Mouse (Mus musculus): ENCODE measurements around the gene Carnmt1. TPM values are rescaled to one million over a fixed set of nuclear protein-coding genes. Genes with fewer than 3 reads are reported as not detected.

Carnmt1 gene
- 21.7 and 26.5 TPM in 2 replicates for polyA plus RNA-seq (2014; fragmentation: Nextera tagmentation; extraction: Ambion mirVana)

DNA sequence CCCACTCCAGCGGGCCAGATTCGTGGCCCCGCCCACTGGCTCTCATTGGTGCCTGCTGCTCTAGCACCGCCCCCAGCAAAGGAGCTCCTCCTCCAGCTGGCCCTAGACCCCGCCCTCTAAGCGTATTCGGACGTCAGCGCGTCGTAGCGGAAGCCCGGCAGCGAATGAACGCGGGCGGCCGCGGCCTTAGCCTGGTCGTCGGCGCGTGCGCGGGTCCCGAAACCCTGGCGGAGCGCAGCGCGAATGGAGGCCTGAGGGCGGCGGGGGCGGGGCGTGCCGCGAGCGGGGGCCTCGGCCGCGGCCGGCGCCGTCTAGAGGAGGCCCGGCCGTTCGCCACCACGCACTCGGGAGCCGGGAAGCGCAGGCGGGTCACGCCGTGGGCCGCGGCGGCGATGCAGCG lies at the start of gene Carnmt1:
Gene Carnmt1 (plus strand): TSS at position 157 of the 400 bp plus-strand sequence.
- Histone ChIP-seq H3K9ac (ENCODE audit: low read depth, low read length) (peak within 1 kb of the TSS; percentile 90), H3K4me3 (ENCODE audit: low read depth, low read length) (peak within 1 kb of the TSS; percentile 81), H3K27me3 (ENCODE audit: control insufficient read depth, insufficient read depth, low read length) (no peaks in the 10 kb centered on the region), H3K4me1 (ENCODE audit: control insufficient read depth, insufficient read depth, low read length) (peaks cover 9% of the 10 kb centered on the region), H3K9me3 (replicated peaks; ENCODE audit: control insufficient read depth, low read length) (no peaks in the 10 kb centered on the region), H3K36me3 (ENCODE audit: control insufficient read depth, insufficient read depth, low read length) (no peaks in the 10 kb centered on the region), H3K4me2 (peak within 1 kb of the TSS; percentile 80), H3K27ac (ENCODE audit: low read depth, low read length) (peak within 1 kb of the TSS; percentile 87)
- ATAC-seq (replicated peaks; ENCODE audit: insufficient number of reproducible peaks, low FRiP score, low TSS enrichment) = peak; percentile 96
- under 1% methylated on average over 52 of the region's 58 CpGs for WGBS (ENCODE audit: insufficient replicate concordance)

DNA sequence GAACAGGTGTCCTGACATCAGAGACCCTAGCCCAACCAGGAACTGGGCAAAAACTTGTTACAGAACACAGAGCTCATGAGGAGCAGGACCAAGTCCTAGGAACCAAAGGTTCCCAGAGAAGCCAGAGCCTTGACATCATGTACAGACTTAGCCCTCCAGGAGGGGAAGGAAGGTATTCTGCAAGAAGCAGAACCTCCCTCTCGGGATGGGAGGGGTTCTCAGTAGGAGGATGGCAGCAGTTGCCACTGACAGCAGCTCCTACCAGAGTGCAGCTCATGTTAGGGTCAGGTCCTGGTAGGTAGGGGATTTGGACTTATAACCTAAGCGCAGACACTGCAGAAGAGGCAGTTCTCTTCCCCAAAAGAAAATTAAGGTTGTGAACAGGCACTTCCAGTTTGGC lies 46.7 kb upstream of the Carnmt1 start:
- no peak overlapping the region for H3K4me2 ChIP-seq
- no peak overlapping the region for H3K9ac ChIP-seq (ENCODE audit: low read depth, low read length)
- H3K9me3 ChIP-seq (replicated peaks; ENCODE audit: control insufficient read depth, low read length) = no peaks in the 10 kb centered on the region
- ATAC-seq (replicated peaks; ENCODE audit: insufficient number of reproducible peaks, low FRiP score, low TSS enrichment) = no peak
- H3K27me3 ChIP-seq (ENCODE audit: control insufficient read depth, insufficient read depth, low read length) = no peaks in the 10 kb centered on the region
- no peaks in the 10 kb centered on the region for H3K4me1 ChIP-seq (ENCODE audit: control insufficient read depth, insufficient read depth, low read length)
- WGBS (ENCODE audit: insufficient replicate concordance) = 76% methylated on average over 2 of the region's 2 CpGs
- no peak overlapping the region for H3K4me3 ChIP-seq (ENCODE audit: low read depth, low read length)
- no peaks in the 10 kb centered on the region for H3K36me3 ChIP-seq (ENCODE audit: control insufficient read depth, insufficient read depth, low read length)
- no peak overlapping the region for H3K27ac ChIP-seq (ENCODE audit: low read depth, low read length)

DNA sequence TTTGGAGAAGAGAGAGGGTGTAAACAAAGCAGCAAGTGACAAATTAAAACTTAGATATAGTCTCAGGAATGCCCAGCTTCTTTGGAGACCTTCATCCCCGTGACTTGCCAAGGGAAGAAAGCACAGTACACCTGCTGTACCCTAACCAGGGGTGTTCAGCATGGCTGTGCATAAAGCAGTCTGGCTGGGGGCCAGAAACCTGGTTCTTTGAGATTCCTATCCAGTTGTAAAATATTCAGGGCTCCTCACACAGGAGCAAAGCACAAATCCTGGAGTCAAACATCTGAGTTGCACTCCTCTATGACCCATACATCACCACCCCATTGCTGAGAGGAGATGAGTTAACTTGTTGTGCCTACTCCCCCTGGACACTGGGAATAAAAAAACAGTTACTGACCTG lies 41.0 kb upstream of the Carnmt1 start:
- H3K9ac ChIP-seq (ENCODE audit: low read depth, low read length) = no peak overlapping the region
- no peak for ATAC-seq (replicated peaks; ENCODE audit: insufficient number of reproducible peaks, low FRiP score, low TSS enrichment)
- no peaks in the 10 kb centered on the region for H3K9me3 ChIP-seq (replicated peaks; ENCODE audit: control insufficient read depth, low read length)
- H3K4me3 ChIP-seq (ENCODE audit: low read depth, low read length) = no peak overlapping the region
- 0 out of 2 replicates have a peak, but pooled peaks cover 2% of the 10 kb centered on the region for H3K27me3 ChIP-seq (ENCODE audit: control insufficient read depth, insufficient read depth, low read length)
- peak overlapping the region; percentile 77; the same call in 1 of the 2 replicates for H3K4me2 ChIP-seq
- 77% methylated on average over 1 of the region's 1 CpGs for WGBS (ENCODE audit: insufficient replicate concordance)
- no peaks in the 10 kb centered on the region for H3K36me3 ChIP-seq (ENCODE audit: control insufficient read depth, insufficient read depth, low read length)
- no peaks in the 10 kb centered on the region for H3K4me1 ChIP-seq (ENCODE audit: control insufficient read depth, insufficient read depth, low read length)
- no peak overlapping the region for H3K27ac ChIP-seq (ENCODE audit: low read depth, low read length)

DNA sequence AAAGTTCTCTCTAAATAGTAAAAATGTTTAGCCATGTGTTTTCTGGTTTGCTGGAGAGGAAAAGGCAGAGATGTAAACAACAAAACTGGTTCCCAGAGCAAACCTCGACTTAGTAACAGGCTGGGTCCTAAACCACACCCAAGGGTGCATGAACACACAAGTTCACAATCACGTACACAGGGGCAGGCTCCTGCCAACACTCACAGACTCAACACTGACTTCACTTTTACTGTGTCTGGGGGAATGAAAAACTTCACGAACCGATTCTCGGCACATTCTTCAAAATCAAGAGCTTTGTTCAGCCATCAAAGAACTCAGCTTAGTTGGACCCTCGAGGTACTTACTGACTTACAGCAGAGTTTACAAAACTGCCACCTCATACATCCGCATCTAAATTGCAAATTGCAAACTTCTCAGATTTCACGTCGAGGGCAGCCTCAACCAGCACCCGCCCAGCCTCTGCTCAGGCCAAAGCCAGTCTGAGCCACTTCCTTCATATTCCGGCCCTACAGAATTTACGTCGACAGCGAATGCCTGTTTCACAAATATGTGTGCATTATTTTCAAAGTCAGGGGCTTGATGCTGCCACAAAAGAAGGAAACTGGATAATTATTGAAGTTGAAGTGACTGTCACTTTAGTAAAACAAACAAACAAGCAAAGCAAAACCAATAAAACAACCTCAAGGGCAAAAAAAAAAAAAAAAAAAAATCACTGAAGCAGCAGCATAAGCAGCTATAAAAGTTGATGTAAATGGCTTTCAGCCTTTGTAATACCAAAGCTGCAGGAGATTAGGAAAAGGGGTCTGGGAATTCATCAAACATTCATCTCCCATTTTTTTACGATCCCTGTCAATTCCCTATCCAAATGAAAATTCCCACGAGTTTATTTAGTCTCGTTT lies 40.1 kb upstream of the Carnmt1 start:
- 8% methylated on average over 17 of the region's 17 CpGs for WGBS (ENCODE audit: insufficient replicate concordance)
- no peak for ATAC-seq (replicated peaks; ENCODE audit: insufficient number of reproducible peaks, low FRiP score, low TSS enrichment)
- Histone ChIP-seq H3K4me3 (ENCODE audit: low read depth, low read length) (peak overlapping the region; percentile 80), H3K9me3 (replicated peaks; ENCODE audit: control insufficient read depth, low read length) (no peaks in the 10 kb centered on the region), H3K27me3 (ENCODE audit: control insufficient read depth, insufficient read depth, low read length) (0 out of 2 replicates have a peak, but pooled peaks cover 2% of the 10 kb centered on the region), H3K4me2 (peak overlapping the region; percentile 77), H3K4me1 (ENCODE audit: control insufficient read depth, insufficient read depth, low read length) (no peaks in the 10 kb centered on the region), H3K27ac (ENCODE audit: low read depth, low read length) (no peak overlapping the region), H3K36me3 (ENCODE audit: control insufficient read depth, insufficient read depth, low read length) (no peaks in the 10 kb centered on the region), H3K9ac (ENCODE audit: low read depth, low read length) (peak overlapping the region; percentile 82)

DNA sequence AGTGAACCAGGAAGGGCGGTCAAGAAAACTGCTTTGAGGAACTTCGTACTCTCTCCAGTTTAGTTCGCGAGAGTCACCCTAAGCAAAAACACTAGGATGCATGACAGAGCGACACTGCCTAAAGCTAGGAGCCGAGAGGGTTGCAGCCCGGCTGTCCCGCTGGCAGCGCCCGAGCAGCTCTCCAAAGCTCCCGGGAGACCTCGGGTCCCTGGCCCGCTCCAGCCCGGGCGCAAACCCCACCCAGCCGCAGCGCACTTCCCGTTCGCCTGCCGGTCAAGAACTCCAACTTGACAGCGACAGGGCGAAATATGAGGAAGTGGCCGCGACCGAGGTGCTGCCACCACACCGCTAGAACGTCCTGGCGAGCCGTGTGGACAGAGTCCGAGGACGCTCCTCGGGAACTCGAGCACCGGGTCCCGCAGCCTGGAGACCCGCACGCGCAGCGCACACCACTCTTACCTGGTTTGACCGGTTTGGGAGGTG lies 39.4 kb upstream of the Carnmt1 start:
- no peaks in the 10 kb centered on the region for H3K9me3 ChIP-seq (replicated peaks; ENCODE audit: control insufficient read depth, low read length)
- peak overlapping the region; percentile 70 for H3K27ac ChIP-seq (ENCODE audit: low read depth, low read length)
- H3K4me1 ChIP-seq (ENCODE audit: control insufficient read depth, insufficient read depth, low read length) = no peaks in the 10 kb centered on the region
- peak overlapping the region; percentile 82 for H3K9ac ChIP-seq (ENCODE audit: low read depth, low read length)
- H3K4me2 ChIP-seq = peak overlapping the region; percentile 77
- H3K27me3 ChIP-seq (ENCODE audit: control insufficient read depth, insufficient read depth, low read length) = 0 out of 2 replicates have a peak, but pooled peaks cover 2% of the 10 kb centered on the region
- under 1% methylated on average over 40 of the region's 40 CpGs for whole genome bisulfite sequencing (ENCODE audit: insufficient replicate concordance)
- H3K4me3 ChIP-seq (ENCODE audit: low read depth, low read length) = peak overlapping the region; percentile 80
- no peaks in the 10 kb centered on the region for H3K36me3 ChIP-seq (ENCODE audit: control insufficient read depth, insufficient read depth, low read length)
- ATAC-seq (replicated peaks; ENCODE audit: insufficient number of reproducible peaks, low FRiP score, low TSS enrichment) = peak; percentile 72

DNA sequence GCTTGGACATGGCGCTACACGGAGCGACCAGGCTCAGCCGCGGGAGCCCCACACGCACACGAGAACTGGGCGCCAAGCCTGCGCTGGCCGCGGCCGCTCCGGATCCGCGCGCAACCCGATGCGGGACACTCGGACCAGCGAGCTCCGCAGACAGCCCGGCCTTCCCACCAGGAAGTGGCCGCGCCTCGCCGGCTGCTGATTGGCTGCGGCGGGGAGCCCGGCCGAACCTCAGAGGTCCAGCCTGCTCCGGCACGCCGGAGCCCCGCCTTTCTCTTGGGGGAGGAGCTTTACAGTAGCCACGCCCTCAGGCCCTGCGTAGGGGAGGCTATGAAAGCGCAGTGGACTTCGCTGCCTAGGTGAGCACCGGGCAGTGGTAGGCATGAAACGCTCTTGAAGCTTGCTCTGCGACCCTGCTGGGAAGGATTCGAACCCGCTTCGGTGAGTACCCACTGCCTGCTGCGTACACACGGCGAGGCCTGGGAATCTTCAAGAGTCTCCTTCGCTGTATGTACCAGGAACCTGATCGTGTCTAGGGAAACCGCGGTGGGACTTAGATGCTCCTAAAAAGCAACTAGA lies 38.8 kb upstream of the Carnmt1 start, which contains the start of the genes Ostf1 and Nmrk1:
Gene Ostf1 (minus strand): TSS at position 180 of the 576 bp plus-strand sequence.
Gene Nmrk1 (plus strand): TSS at position 307 of the 576 bp plus-strand sequence.
- Histone ChIP-seq H3K9me3 (replicated peaks; ENCODE audit: control insufficient read depth, low read length) (no peaks in the 10 kb centered on the region), H3K27ac (ENCODE audit: low read depth, low read length) (peak within 1 kb of the TSS; percentile 70), H3K9ac (ENCODE audit: low read depth, low read length) (peak within 1 kb of the TSS; percentile 82), H3K4me3 (ENCODE audit: low read depth, low read length) (peak within 1 kb of the TSS; percentile 80), H3K4me1 (ENCODE audit: control insufficient read depth, insufficient read depth, low read length) (no peaks in the 10 kb centered on the region), H3K4me2 (peak within 1 kb of the TSS; percentile 77), H3K27me3 (ENCODE audit: control insufficient read depth, insufficient read depth, low read length) (0 out of 2 replicates have a peak, but pooled peaks cover 2% of the 10 kb centered on the region), H3K36me3 (ENCODE audit: control insufficient read depth, insufficient read depth, low read length) (no peaks in the 10 kb centered on the region)
- ATAC-seq (replicated peaks; ENCODE audit: insufficient number of reproducible peaks, low FRiP score, low TSS enrichment) = peak; percentile 98
- WGBS (ENCODE audit: insufficient replicate concordance) = under 1% methylated on average over 51 of the region's 51 CpGs

DNA sequence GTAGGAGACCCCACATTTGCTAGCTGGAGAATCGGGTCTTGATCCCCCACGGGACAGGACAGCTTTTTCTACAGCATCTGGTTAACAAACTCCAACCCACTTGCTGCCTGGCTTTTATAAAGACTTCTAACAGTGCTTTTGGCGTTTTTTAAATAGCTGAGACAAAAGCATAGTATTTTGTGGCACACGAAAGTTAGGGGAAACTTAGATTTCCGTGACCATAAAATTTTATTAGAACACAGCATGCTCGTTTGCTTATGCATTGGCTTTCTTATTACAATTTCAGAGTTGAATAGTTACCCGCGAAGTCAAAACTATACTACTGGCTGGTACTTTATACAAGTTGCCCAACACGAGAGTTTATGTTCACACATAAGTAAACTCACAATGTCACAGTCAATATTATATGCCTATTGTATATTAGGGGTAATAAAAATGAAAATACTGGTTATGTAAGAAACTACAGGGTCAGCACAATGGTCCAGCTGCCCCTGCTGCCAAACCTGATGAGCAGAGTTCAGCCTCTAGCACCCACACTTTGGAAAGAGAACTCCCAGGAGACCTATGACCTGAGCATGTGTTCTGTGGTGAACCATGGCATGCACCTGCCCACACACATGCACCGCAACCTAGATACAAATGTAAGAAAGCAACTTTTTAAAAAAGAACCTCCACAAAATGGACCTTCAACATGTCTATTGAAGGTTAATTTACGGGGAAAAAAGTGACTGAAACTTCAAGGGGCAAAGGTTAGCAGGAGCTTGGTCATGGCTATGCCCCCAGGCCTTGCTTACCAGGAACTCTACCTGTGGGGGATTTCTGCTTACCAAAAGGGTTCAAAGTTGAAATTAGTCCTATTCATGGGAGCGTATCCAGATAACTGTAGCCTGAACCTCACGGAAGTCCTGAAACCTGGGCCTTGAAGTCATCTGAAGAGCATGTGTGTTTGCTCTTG lies 38.1 kb upstream of the Carnmt1 start:
- H3K9ac ChIP-seq (ENCODE audit: low read depth, low read length) = peak overlapping the region; percentile 70
- no peak for ATAC-seq (replicated peaks; ENCODE audit: insufficient number of reproducible peaks, low FRiP score, low TSS enrichment)
- peak overlapping the region; percentile 77 for H3K4me2 ChIP-seq
- H3K4me1 ChIP-seq (ENCODE audit: control insufficient read depth, insufficient read depth, low read length) = no peaks in the 10 kb centered on the region
- WGBS (ENCODE audit: insufficient replicate concordance) = 59% methylated on average over 13 of the region's 13 CpGs
- peak overlapping the region; percentile 80 for H3K4me3 ChIP-seq (ENCODE audit: low read depth, low read length)
- H3K9me3 ChIP-seq (replicated peaks; ENCODE audit: control insufficient read depth, low read length) = no peaks in the 10 kb centered on the region
- H3K27me3 ChIP-seq (ENCODE audit: control insufficient read depth, insufficient read depth, low read length) = 0 out of 2 replicates have a peak, but pooled peaks cover 2% of the 10 kb centered on the region
- no peak overlapping the region for H3K27ac ChIP-seq (ENCODE audit: low read depth, low read length)
- no peaks in the 10 kb centered on the region for H3K36me3 ChIP-seq (ENCODE audit: control insufficient read depth, insufficient read depth, low read length)

Measured in heart, embryonic 11.5 days (tissue).